Comparison of ENCODE assay signal across 18 mouse cellular contexts in genomic region chr1:135678145-135678544, GRCm38 (mm10).
"Had no signal": no experiment of that assay in that cellular context is flagged by ENCODE, and none has a peak within 500 bp of the region (broad histone marks: within the 10 kb centered on the region; RNA-seq: fewer than 3 reads in every experiment).

No protein-coding gene starts in this region.

- H3K27me3 ChIP-seq: lung, embryonic 15.5 days; megakaryocyte, embryonic 14.5 days; midbrain, embryonic 13.5 days; midbrain, embryonic 15.5 days; neural tube, embryonic 12.5 days; stomach, embryonic 15.5 days had no signal

- H3K36me3 ChIP-seq: lung, embryonic 15.5 days; midbrain, embryonic 13.5 days; midbrain, embryonic 15.5 days; neural tube, embryonic 12.5 days; stomach, embryonic 15.5 days had no signal

- H3K4me3 ChIP-seq: lung, embryonic 15.5 days; megakaryocyte, embryonic 14.5 days; midbrain, embryonic 13.5 days; midbrain, embryonic 15.5 days; neural tube, embryonic 12.5 days; stomach, embryonic 15.5 days had no signal

- H3K27ac ChIP-seq: lung, embryonic 15.5 days; macrophage; midbrain, embryonic 13.5 days; midbrain, embryonic 15.5 days; neural tube, embryonic 12.5 days; stomach, embryonic 15.5 days; stomach, postnatal 0 days had no signal

- DNase-seq: liver, postnatal 0 days; lung, adult 2 months; lung, postnatal 14 days; lung, postnatal 36 days; right cerebral cortex, postnatal 14 days; thymus, adult 2 months; thymus, postnatal 25 days; thymus, postnatal 4 days had no signal

- H3K4me2 ChIP-seq: lung, embryonic 15.5 days; midbrain, embryonic 11.5 days; midbrain, embryonic 13.5 days; midbrain, embryonic 15.5 days; neural tube, embryonic 12.5 days; stomach, embryonic 15.5 days had no signal

- ATAC-seq: liver, postnatal 0 days; lung, postnatal 0 days; midbrain, embryonic 13.5 days; midbrain, embryonic 15.5 days had no signal

- H3K9ac ChIP-seq: liver, postnatal 0 days; lung, embryonic 15.5 days; midbrain, embryonic 13.5 days; midbrain, embryonic 15.5 days; neural tube, embryonic 12.5 days; stomach, embryonic 15.5 days had no signal

- H3K9me3 ChIP-seq: lung, embryonic 15.5 days; megakaryocyte, embryonic 14.5 days; midbrain, embryonic 13.5 days; midbrain, embryonic 15.5 days; neural tube, embryonic 12.5 days; stomach, embryonic 15.5 days had no signal

- H3K4me1 ChIP-seq: stomach, embryonic 15.5 days had no signal
